Mouse (Mus musculus) heart, embryonic 16.5 days (tissue): ENCODE data around the gene Slc1a2. TPM values are rescaled to one million over a fixed set of nuclear protein-coding genes. Genes with fewer than 3 reads are reported as not detected.

ENCODE experiments used
- ATAC-seq: fragments of 200-750 bp; cut with Nextera tagmentation; replicated peaks from 2 replicates; pipeline ENCODE4 v1.8.0; 2017; ENCODE audit warnings: moderate number of reproducible peaks; ENCODE audit not compliant: insufficient read depth, low FRiP score; ENCODE audit errors: extremely low read depth
- H3K27ac ChIP-seq: fragments of 300-500 bp; sonication (generic); 2 replicates; pipeline ENCODE4 v1.5.1; 2014; ENCODE audit warnings: mild to moderate bottlenecking, low read length, control low read depth, moderate library complexity
- H3K27me3 ChIP-seq: fragments of 300-500 bp; sonication (generic); 2 replicates; pipeline ENCODE4 v1.6.1; 2014; ENCODE audit warnings: low read length, mixed read lengths; ENCODE audit not compliant: control insufficient read depth, insufficient read depth
- H3K36me3 ChIP-seq: fragments of 300-500 bp; sonication (generic); 2 replicates; pipeline ENCODE4 v1.6.1; 2014; ENCODE audit not compliant: control insufficient read depth, insufficient read depth
- H3K4me1 ChIP-seq: fragments of 300-500 bp; sonication (generic); 2 replicates; pipeline ENCODE4 v1.6.1; 2014; ENCODE audit warnings: low read length, mixed read lengths; ENCODE audit not compliant: control insufficient read depth, insufficient read depth
- H3K4me2 ChIP-seq: fragments of 300-500 bp; sonication (generic); 2 replicates; pipeline ENCODE4 v1.6.1; 2014; ENCODE audit warnings: low read depth, mild to moderate bottlenecking, control low read depth, low read length
- H3K4me3 ChIP-seq: fragments of 300-500 bp; sonication (generic); 2 replicates; pipeline ENCODE4 v1.5.1; 2014; ENCODE audit warnings: mild to moderate bottlenecking, control low read depth, low read length
- H3K9ac ChIP-seq: fragments of 300-500 bp; sonication (generic); 2 replicates; pipeline ENCODE4 v1.6.1; 2014; ENCODE audit warnings: low read length, control low read depth
- H3K9me3 ChIP-seq: fragments of 300-500 bp; sonication (generic); replicated peaks from 2 replicates; pipeline ENCODE4 v1.6.1; 2016; ENCODE audit warnings: low read length; ENCODE audit not compliant: control insufficient read depth
- WGBS: fragments of 180-500 bp; shearing (Covaris S2); extraction: QIAGEN DNeasy Blood & Tissue Kit; methylation state at CpG from one replicate; pipeline ENCODE4 v1.1.7; 2014; 5-methylcytosine and 5-hydroxymethylcytosine counted together
- polyA plus RNA-seq: library from polyadenylated mRNA; unstranded; fragments of >200 nt; fragmentation: Nextera tagmentation; extraction: Ambion mirVana; gene quantifications from 2 replicates; pipeline ENCODE4 v1.2.1, GENCODE M21; 2015

Gene Slc1a2
- polyA plus RNA-seq, 1 experiment from 2014 or later, result 0.32 TPM

- Histone ChIP-seq H3K9ac (no peak overlapping the region), H3K9me3 (no peaks in the 10 kb centered on the region), H3K4me3 (no peak overlapping the region), H3K27ac (no peak overlapping the region), H3K4me1 (no peaks in the 10 kb centered on the region), H3K36me3 (no peaks in the 10 kb centered on the region), H3K4me2 (no peak overlapping the region), H3K27me3 (no peaks in the 10 kb centered on the region)
- 70% methylated on average over 3 of the region's 3 CpGs for WGBS
- ATAC-seq, result no peak
Measured at GRCm38 (mm10) chr2:102635523-102636060, 22.9 kb upstream of the Slc1a2 start.

- Histone ChIP-seq H3K27me3 (no peaks in the 10 kb centered on the region), H3K4me2 (no peak overlapping the region), H3K4me3 (no peak overlapping the region), H3K9ac (no peak overlapping the region), H3K9me3 (no peaks in the 10 kb centered on the region), H3K36me3 (no peaks in the 10 kb centered on the region), H3K27ac (no peak overlapping the region), H3K4me1 (no peaks in the 10 kb centered on the region)
- 89% methylated on average over 7 of the region's 7 CpGs for WGBS
- no peak for ATAC-seq
Measured at GRCm38 (mm10) chr2:102636116-102636600, 22.3 kb upstream of the Slc1a2 start.

GRCm38 (mm10) chr2:102638140-102638539 lies 20.3 kb upstream of the Slc1a2 start:
- H3K27ac ChIP-seq, result no peak overlapping the region
- no peak overlapping the region for H3K4me2 ChIP-seq
- H3K27me3 ChIP-seq, result no peaks in the 10 kb centered on the region
- ATAC-seq, result no peak
- no peaks in the 10 kb centered on the region for H3K9me3 ChIP-seq
- H3K36me3 ChIP-seq, result no peaks in the 10 kb centered on the region
- no peak overlapping the region for H3K9ac ChIP-seq
- H3K4me1 ChIP-seq, result no peaks in the 10 kb centered on the region
- WGBS, result 66% methylated on average over 5 of the region's 5 CpGs
- H3K4me3 ChIP-seq, result no peak overlapping the region

- 62% methylated on average over 2 of the region's 2 CpGs for WGBS
- H3K27me3 ChIP-seq, result no peaks in the 10 kb centered on the region
Measured at GRCm38 (mm10) chr2:102638690-102639089, 19.8 kb upstream of the Slc1a2 start.

DNA sequence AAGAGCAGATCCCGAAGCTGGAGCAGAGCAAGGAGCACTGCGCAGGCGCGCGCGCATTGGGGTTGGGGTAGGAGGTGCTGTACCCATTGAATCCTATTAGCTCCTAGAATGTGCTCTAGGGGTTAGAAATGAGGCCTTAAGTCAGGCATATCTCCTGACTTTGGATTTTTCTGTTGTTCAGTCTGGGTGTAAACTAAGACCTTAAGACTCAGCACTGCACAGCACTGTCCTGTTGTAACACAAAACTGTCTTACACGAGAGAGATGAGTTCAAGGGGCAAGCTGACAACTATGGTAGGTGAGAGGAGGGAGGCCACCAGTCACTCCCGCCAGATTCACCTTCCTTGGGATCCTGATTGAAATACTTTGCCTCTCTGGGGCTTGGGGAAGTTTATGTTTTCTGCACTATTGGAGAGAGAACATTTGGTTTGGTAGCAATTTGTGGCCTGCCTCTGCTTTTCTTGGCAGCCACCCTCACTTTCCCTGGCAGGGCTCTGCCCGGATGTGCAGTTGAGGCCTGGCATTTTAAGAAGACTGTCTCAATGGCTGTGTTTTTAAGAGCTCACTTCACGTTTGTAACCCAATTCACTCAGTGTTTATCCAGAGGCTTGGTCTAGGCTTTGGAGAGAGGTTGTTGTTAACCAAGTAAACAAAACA lies 9.5 kb upstream of the Slc1a2 start:
- WGBS, result 79% methylated on average over 10 of the region's 10 CpGs
- Histone ChIP-seq H3K9me3 (no peaks in the 10 kb centered on the region), H3K4me3 (no peak overlapping the region), H3K27me3 (no peaks in the 10 kb centered on the region), H3K27ac (no peak overlapping the region), H3K4me1 (no peaks in the 10 kb centered on the region), H3K9ac (no peak overlapping the region), H3K36me3 (no peaks in the 10 kb centered on the region), H3K4me2 (no peak overlapping the region)
- no peak for ATAC-seq

More at GRCm38 (mm10) chr2:102638690-102639089, 19.8 kb upstream of the Slc1a2 start:
- ATAC-seq, result no peak
- Histone ChIP-seq H3K9me3 (no peaks in the 10 kb centered on the region), H3K36me3 (no peaks in the 10 kb centered on the region), H3K9ac (no peak overlapping the region), H3K4me1 (no peaks in the 10 kb centered on the region), H3K27ac (no peak overlapping the region), H3K4me3 (no peak overlapping the region), H3K4me2 (no peak overlapping the region)

DNA sequence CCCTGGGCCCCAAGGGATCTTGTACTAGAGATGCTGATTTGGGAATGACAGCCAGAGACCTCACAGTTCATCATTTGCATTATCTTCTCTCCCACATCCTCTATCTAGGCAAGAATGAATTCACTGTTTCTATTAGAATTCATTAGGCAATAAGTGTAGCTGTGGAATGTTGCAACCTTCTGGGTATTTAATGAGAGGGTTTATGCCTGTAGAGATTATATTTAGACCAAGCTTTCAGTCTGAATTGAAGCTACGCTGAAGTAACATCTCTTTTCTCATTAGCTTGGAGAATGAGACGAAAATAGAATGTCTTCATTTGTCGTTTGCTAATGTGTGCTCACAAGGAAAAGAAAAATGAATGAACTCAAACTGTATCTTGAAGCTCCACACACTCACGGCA lies 8.1 kb upstream of the Slc1a2 start:
- WGBS, result 69% methylated on average over 4 of the region's 4 CpGs

GRCm38 (mm10) chr2:102655966-102656725 lies 2.3 kb upstream of the Slc1a2 start:
- no peak overlapping the region for H3K27ac ChIP-seq
- no peak overlapping the region for H3K9ac ChIP-seq
- H3K4me1 ChIP-seq, result peaks cover 3% of the 10 kb centered on the region; the same call in 1 of the 2 replicates
- ATAC-seq, result no peak
- no peaks in the 10 kb centered on the region for H3K36me3 ChIP-seq
- 76% methylated on average over 8 of the region's 8 CpGs for WGBS
- H3K27me3 ChIP-seq, result peaks cover 25% of the 10 kb centered on the region
- H3K4me3 ChIP-seq, result no peak overlapping the region
- no peak overlapping the region for H3K4me2 ChIP-seq
- no peaks in the 10 kb centered on the region for H3K9me3 ChIP-seq

More for the DNA sequence above, 8.1 kb upstream of the Slc1a2 start:
- Histone ChIP-seq H3K4me1 (no peaks in the 10 kb centered on the region), H3K4me3 (no peak overlapping the region), H3K9ac (no peak overlapping the region), H3K27me3 (no peaks in the 10 kb centered on the region), H3K4me2 (no peak overlapping the region), H3K27ac (no peak overlapping the region), H3K36me3 (no peaks in the 10 kb centered on the region), H3K9me3 (no peaks in the 10 kb centered on the region)
- ATAC-seq, result no peak

DNA sequence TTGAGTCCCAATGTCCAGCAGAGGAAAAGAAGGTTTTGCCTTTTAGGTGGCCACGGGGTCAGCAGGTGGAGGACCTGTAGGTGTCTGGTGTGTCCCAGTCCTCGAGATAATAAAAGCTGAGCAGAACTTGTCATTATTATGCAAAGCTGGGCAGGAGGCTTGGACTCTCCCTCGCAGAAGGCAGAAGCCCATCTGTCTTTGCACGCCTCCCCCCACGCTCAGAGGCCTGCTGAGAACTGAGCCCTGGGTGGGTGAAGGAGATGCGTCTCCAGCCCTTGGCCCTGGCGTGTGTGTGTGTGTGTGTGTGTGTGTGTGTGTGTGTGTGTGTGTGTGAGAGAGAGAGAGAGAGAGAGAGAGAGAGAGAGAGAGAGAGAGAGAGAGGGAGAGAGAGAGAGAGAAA lies 733 bp upstream of the Slc1a2 start:
- no peaks in the 10 kb centered on the region for H3K9me3 ChIP-seq
- peaks cover 25% of the 10 kb centered on the region for H3K27me3 ChIP-seq
- peaks cover 3% of the 10 kb centered on the region; the same call in 1 of the 2 replicates for H3K4me1 ChIP-seq
- no peak for ATAC-seq
- no peak overlapping the region for H3K4me2 ChIP-seq
- no peaks in the 10 kb centered on the region for H3K36me3 ChIP-seq
- no peak overlapping the region for H3K9ac ChIP-seq
- no peak overlapping the region for H3K4me3 ChIP-seq
- H3K27ac ChIP-seq, result no peak overlapping the region
- 36% methylated on average over 7 of the region's 7 CpGs for WGBS
